Mouse (Mus musculus): Measurements from ENCODE around the gene Il20rb.
A peak's percentile ranks its signal among the peaks of the same experiment; 100 is the strongest.

Gene Il20rb

DNA sequence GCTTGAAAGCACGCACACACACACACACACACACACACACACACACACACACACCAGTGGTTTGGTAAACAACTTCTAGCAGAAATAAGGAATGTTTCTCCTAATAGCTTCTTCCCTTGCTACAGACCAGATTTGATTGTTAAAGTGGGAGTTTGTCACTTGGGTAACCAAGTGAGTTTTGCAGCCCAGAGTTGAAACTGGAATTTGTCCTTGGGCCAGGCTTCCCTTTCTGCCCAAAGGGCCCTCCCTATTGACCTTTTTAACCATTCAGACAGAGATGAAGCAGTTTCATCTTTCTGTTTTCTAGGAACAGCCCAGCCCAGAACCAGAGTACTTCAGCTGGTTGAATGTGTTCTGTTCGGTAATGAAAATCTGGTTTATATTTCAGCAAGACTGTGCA is 55.7 kb downstream of the Il20rb start:
- no peak for DNase-seq (ENCODE audit: low spot score in 2 of 2)

DNA sequence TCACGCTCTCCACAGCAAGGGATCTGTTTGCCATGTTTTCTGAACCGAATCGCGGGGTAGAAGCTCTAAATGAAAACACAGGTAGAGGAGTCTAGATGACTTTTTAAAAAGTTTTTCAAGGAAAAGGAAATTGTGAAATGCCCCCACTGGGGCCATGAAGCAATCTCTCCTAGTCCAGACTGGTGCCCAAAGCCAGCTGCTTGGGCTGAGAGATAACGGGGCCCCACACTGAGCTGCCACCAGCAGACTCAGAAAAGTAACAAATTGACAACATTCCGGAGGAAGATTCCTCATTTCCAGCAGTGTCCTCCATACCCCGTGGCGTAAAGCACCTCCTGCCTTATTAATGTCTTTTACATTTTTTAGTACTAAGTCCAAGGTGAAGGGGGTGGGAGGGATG is 66.9 kb downstream of the Il20rb start:
- DNase-seq (ENCODE audit: low spot score in 2 of 2), result no peak

DNA sequence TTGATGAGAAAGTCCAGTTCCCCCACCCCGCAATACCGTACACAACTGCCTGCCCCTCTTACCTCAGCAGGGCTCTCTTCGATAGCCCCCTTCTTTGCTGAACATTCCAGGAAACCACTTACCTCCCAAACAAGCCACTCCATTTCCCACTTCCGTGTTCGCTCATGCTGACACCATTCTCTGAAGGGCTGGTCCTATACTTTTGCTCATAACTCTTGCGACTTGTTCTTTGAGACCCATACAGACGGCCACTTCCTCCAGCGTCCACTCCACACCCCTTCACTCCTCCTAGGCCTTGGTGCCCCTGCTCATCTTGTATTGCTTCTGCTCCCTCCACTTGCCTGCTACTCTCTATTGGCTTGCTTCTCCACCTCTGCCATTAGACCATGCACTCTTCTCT is 67.5 kb downstream of the Il20rb start:
- DNase-seq (ENCODE audit: low spot score in 2 of 2), result no peak

DNA sequence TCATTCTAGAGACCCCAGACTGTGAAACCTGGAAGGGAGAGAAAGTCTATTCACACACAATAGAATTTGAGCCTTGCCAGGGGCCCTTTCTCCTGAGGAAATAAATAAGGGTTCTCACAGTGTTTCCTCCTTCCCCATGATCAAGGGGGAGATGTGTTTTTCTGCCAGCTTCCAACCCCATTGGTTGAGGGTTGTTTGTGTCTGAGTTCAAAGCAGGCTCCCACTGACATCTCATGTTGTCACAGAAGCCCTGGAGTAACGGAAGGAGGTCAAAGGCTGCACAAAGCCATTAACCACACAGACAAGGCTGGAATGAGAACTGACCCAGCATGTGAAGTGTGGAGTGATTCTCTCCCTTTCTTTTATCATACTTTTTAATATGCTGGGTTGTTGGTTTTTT is 69.8 kb downstream of the Il20rb start:
- DNase-seq (ENCODE audit: low spot score in 2 of 2), result no peak

DNA sequence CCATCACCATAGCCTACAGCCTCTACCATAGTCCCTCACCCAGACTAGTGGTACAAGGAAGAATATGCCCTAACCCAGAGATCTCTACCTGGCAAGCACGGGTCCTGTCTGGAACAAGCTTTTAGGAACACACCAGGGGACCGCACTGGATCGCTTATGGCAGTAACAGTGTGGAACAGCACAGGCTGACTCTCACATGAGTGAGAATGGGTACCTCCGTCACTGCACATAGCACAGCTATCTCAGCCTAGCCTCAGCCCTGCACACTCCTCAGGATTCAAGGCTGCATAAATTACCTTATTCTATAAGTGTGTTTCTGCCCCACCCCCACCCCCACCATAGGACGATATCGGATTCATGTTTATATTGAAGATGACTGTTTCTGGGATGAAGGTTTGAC is 70.3 kb downstream of the Il20rb start:
- DNase-seq (ENCODE audit: low spot score in 2 of 2), result no peak

DNA sequence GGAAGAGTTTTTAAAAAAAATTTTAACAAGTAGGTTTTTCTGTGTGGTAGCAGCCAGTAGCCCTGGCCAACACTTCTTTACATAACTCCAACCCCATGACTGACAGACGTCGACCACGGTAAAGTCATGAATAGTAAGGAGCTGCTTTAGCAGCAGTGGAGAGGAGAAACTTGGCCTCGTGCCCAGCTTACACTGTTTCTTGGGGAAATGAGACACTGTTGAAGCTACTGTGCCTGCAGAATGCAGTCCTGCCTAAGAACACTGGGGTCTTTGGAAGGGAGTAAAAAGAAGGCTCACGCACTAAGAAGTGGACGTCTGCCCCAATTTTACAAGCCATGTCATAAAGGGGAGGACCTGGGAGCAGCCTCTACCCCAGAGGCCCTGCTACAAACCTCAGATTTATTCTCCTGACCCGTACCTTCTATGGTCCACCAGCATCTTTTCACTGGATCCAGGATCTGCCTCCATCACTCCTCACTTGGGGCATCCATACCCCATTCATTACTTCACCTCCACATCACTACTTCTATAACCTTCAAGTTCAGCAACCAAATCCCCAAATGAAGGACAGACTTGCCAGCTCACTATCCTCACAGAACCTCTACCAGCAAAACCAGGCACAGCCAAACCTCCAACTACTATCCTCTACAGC is 71.1 kb downstream of the Il20rb start:
- DNase-seq (ENCODE audit: low spot score in 2 of 2), result peak; percentile 50 to 64
